Mouse (Mus musculus) adrenal gland, adult 8-10 months (tissue): ENCODE data around the gene Shld2. TPM values are rescaled to one million over a fixed set of nuclear protein-coding genes. Genes with fewer than 3 reads are reported as not detected.

Source experiments
- DNase-seq: peaks from one replicate; pipeline ENCODE4 v3.0.0; 2022
- total RNA-seq, 4 experiments: library from RNA; stranded (reverse); gene quantifications; 2 replicates each; pipeline ENCODE4 v1.2.4; 2022

Gene Shld2
- total RNA-seq, 4 experiments from 2014 or later, result 11.3 to 13.5 (median 12.6) TPM

DNA sequence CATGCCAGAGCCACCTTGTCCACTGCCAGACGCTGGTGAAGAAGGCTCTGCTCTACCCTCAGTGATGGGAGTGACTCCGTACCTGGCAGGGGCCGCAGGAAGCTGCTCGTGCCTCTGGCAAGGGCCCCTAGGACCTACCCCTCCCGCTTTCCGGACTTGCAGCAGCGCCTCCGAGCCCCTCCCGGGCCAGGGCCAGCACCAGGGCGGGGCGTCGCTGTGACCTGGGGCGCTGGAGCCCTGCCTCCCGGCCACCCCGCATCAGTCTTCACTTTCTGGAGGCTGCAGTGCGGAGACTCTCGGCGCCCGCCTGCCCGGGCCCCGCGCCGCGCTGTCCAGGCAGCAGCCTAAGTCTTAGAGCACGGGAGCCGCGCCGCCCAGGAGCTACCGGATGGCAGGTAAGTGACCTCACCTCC is 90.5 kb downstream of the Shld2 start:
- no peak for DNase-seq

DNA sequence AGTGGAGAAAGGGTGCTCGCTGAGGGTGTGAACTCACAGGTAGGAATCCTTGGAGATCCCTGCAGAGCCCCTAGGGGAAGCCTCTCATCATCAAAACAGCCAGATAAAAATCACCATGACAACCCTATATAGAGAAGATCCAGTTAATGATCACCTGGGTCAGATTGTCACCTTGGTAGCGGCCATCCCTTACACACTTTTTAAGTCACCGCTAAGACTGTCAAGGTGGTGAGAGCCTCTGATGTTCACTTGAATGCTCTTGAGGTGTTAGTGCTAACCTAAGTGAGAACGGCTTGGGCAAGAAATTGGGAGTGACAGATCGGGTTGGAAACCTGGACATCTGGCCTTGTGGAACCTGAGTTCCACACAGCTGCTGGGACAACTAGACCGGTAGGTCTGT is 91.0 kb downstream of the Shld2 start, which contains the start of gene Syt15:
Syt15 (plus strand) TSS at position 301 of the 400 bp plus-strand sequence.
- DNase-seq, result no peak

DNA sequence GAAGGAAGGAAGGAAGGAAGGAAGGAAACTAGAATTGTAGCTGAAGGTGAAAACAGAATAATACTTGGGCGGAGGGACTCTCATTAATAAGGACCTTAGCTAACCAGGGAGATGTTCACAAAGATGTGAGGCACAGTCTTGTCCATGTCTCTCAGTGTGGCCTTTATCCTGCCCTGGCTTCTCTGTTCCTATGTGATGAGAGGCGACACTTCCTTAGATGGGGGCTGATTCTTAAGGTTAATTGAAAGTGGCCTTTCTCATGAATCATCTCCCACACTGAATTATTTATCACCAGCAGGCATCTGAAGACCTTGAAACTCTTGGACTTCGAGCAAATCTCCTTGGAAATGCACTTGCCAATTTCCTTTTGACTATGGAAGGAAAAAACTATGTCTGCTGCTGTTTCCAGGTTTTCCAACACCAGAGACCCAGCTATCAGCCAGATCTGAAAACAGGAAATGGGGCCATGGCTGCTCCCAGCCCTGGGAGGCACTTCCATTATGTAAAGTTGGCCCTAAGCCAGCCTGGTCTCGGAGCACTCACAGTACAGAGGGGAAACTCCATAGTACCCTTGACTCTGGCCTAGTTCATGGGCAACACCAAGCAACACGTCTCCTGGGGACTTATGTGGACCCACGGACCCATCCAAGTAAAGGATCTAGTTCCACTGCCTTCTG is 94.7 kb downstream of the Shld2 start:
- DNase-seq, result peak; percentile 27

DNA sequence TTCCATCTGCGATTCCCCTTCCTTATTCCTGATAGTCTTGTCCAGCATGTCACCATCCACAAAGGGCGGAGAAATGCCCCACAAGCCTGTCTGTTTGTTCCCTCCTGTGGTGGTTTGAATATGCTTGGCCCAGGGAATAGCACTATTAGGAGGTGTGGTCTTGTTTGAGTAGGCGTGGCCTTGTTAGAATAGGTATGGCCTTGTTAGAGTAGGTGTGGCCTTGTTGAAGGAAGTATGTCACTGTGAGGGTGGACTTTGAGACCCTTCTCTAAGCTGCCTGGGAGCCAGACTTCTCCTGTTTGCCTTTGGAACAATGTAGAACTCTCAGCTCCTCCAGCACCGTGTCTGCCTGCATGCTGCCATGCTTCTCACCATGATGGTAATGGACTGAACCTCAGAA is 100.4 kb downstream of the Shld2 start:
- no peak for DNase-seq

DNA sequence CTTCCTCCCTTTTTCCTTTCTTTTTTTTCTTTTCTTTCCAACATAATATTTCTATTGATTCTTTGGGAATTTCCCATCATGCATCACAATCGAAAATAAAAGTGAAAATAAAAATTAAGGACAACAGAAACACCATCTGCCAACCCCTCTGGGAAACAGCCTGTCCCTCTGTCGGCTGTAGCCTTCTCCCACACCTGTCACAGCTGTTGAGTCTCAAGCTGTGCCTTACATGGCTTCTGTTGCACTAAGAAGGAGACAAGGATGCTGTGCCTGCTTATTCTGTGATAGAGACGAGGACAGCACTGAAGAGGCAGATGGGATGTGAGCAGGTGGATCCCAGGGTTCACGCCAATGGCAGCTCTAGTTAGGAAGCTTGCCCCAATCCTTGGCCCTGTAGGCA is 101.2 kb downstream of the Shld2 start:
- no peak for DNase-seq

DNA sequence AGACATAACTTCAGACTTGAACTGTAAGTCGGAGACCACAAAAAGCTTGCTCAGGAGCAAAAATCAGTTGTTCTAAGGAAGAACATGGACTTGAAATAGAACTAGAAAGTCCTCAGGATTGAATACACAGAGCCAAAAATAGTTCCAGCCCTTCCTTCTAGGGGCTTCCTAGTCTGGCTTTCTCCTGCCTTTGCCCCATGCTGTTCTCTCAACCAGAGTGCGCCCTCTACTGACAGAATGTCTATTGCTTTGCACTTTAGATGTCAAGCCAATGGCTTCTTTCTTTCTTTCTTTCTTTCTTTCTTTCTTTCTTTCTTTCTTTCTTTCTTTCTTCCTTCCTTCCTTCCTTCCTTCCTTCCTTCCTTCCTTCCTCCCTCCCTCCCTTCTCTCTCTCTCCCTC is 101.6 kb downstream of the Shld2 start:
- DNase-seq, result no peak

DNA sequence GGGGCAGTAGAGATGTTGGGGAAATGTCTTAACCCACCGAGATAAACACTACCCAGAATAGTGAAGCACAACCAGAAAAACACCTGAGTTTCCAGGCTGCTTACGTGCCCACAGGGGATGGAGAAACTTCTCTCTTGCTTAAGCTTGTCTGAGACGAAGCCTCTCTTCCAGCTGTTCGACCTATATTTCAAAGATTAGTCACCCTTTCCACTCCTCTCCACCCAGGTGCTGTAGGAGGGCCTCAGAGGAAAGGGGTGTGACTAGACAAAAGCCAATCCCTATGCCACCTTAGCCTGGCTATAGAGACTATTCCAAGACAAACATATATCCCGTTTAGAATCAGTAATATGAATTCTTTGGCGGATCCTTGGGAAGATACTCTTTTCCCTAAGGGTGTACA is 102.3 kb downstream of the Shld2 start:
- no peak for DNase-seq

DNA sequence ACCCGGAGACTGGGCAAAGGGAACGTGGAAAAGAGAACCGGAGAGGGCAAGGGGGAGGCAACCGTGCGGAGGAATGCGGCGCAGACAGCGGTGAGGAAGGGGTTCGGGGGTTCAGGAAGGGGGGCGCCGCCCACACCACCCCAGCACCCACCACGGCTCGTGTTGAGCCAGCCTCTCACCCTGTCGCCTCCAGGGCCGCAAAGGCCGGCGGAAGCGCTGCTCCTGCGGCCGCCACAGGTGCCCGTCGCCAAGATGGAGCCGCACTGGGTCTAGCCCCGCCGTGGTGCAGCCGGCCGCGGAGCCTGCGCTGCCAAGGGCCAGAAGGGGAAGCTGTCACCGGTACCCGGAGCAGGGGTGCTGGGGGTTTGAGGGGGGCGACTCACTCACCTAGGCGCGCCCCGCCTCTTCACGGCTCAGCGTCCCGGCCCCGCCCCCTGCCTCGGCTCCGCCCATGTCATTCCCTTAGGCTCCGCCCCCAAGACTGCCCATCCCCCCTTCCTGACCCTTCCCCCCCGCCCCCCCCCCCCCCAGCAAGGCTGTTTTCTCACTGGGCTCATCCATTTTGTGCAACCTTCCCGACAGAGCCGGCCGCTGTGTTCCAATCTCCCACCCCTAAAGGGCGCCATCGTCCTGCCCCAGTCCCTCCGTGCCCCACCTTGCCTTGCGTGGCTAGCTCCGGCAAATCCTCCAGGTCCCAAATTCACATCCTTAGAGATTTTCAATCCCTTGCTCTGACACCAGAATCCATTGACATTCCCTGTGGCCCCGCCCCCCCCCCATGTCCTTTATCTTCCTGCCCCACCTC is 108.9 kb downstream of the Shld2 start, which contains the start of gene Gprin2:
Gprin2 (minus strand) TSS at position 423 of the 805 bp plus-strand sequence.
- DNase-seq, result no peak

DNA sequence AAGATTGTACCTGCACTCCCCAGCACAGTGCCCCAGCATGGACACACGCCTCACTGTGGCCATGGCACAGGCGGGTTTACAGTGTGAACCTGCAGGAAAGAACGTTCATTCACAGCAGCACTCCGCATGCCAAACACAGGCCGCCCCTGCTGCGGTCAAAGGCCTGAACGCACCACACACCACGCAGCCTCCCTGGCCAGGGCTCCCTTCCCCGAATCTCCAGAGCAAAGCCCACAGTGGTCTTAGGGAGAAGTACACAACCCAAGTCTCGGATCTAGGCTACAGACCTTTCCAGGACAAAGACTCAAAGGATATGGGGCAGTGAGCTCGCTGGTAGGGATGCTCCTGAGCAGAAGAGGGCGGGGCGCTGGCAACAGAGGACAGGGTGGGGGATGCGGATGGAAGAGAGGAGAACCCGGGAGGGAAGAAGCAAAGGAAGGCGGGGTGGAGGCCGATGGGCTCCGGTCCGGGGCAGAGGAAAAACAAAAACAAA is 109.5 kb downstream of the Shld2 start:
- DNase-seq, result no peak

DNA sequence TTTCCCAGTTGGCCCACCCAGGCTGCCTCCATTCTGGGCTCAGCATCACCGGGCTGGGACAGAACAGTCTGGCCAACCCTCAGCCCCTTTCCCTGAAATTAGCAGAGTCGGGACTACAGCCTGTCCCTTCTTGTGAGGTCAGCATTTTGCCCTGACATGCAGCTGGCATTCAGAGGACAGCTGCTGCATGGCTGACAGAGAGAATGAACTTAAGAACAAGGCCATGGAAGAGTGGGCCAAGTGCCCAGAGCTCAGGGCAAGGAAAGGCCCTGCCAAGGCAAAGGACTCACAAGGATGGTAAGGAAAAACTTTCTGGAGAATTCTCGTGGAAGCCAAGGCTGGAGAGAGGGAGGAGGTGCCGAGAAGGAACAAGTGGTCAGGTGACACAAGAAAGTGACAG is 113.6 kb downstream of the Shld2 start:
- peak; percentile 71 for DNase-seq

DNA sequence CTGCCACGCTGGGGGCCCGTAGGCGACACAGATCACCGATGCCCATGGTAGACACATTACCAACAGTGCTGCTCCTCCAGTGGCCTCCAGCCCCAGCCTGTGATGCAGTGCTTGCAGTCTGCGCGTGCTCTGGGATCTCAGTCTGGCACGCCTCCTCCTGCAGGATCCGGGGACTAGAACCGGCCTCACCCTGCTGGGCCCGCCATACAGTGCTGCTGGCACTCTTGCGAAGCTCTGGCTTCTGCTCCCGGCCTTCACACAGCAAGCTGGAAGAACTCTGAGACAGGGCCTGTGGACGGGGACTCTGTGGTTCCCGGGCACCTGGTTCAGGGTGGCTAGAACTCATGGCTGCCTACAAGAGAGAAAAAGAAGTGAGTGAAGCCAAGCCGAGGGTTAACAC is 114.8 kb downstream of the Shld2 start:
- no peak for DNase-seq

DNA sequence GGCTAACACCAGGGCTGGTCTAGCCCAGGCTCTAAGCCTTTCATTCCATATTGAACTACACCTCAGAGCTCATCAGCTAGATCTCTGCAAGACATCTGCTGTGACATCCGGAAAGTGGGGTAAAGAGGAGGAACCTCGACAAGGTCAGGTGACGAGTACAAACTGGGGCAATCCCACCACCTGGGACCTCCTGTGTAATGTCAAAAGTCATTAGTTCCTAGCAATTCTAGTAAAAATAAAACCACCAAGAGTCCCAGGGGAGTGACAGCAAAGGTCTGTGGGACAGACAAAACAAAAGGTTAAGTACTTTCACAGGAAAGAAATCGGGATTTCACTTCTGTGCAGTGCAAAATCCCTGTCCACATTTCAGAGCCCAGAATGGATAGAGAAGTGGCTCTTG is 116.4 kb downstream of the Shld2 start:
- no peak for DNase-seq

DNA sequence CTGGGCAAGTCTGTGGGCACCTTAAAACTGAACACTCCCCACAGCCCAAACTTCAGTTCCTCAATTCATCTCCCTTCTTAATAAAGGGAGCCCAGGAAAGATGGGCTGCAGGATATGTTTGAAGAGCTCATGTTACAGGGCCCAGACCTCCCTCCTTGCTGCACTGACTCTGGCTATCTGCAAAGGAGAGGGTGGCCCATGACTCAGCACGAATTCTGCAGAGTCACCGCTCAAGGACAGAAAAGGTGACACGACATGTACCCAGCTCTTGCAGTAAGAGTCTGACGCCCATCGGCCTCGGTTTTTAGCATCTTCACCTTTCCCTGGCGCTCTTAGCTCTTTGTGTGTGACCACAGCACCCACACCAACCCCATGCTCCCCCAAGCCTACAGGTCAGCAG is 119.9 kb downstream of the Shld2 start:
- DNase-seq, result peak; percentile 62

DNA sequence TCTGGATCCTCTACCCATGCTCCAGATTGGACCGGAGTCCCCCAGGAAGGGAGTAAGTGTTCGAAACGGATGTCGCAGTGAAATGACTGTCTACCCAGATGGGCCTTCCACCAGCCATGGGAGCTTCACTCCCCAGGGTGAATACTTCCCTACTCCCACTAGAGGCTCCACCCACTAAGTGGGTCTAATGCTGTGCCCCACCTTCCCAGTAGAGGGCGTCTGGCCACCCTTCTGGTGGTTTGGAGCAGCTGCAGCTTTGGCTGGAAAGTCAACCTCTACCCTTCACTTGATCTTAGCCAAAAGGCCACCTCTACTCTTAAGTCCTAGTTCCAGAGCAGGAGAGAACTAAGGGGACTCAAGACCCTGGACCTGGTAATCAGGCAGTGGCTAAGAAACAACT is 121.7 kb downstream of the Shld2 start:
- DNase-seq, result peak; percentile 71

Other genes with a start within 250 kb of the Shld2 start
- 1 to 10 TPM; 1.2 to 3.1 (median 2.0) TPM for gene Anxa8, start 224.5 kb downstream of the Shld2 start, total RNA-seq
- not detected for gene A630023A22Rik, start 207.7 kb downstream of the Shld2 start, total RNA-seq
- gene Npy4r, start 158.0 kb downstream of the Shld2 start, total RNA-seq, result under 1 TPM in 1 of 4 experiments, not detected in 3; 0.07 TPM
- 1 to 10 TPM; 3.6 to 7.1 (median 4.7) TPM for gene Gprin2, start 108.8 kb downstream of the Shld2 start, total RNA-seq
- gene Syt15, start 90.9 kb downstream of the Shld2 start, total RNA-seq, result under 1 TPM; 0.15 to 0.38 (median 0.30) TPM
- 100 to 1,000 TPM; 213 to 238 (median 225) TPM for gene Glud1, start 234 bp upstream of the Shld2 start, total RNA-seq
- gene Fam25c, start 44.9 kb upstream of the Shld2 start, total RNA-seq, result not detected
- gene Sncg, start 64.3 kb upstream of the Shld2 start, total RNA-seq, result 100 to 1,000 TPM in 1 of 4 experiments, 10 to 100 TPM in 3; 19.1 to 206 (median 82.2) TPM
- 10 to 100 TPM; 27.7 to 45.8 (median 39.9) TPM for gene Mmrn2, start 65.0 kb upstream of the Shld2 start, total RNA-seq
- gene Bmpr1a, start 192.8 kb upstream of the Shld2 start, total RNA-seq, result 10 to 100 TPM; 60.5 to 74.7 (median 67.1) TPM
- gene 9230112D13Rik, start 212.3 kb upstream of the Shld2 start, total RNA-seq, result not detected